Mouse (Mus musculus) stomach, postnatal 0 days (tissue): ENCODE data around the gene Clic1. TPM values are rescaled to one million over a fixed set of nuclear protein-coding genes. Genes with fewer than 3 reads are reported as not detected.

Experiments
- ATAC-seq: fragments of 200-750 bp; cut with Nextera tagmentation; 2 replicates; pipeline ENCODE4 v1.8.0; 2017; ENCODE audit not compliant: low FRiP score, low TSS enrichment
- DNase-seq: peaks from one replicate; pipeline ENCODE4 v3.0.0-alpha.2; 2016; ENCODE audit warnings: low spot score
- H3K27ac ChIP-seq: fragments of 300-500 bp; sonication (generic); replicated peaks from 2 replicates; pipeline ENCODE4 v1.5.1; 2014; ENCODE audit warnings: mild to moderate bottlenecking, control low read depth
- H3K27me3 ChIP-seq: fragments of 300-500 bp; sonication (generic); 2 replicates; pipeline ENCODE4 v1.6.1; 2014; ENCODE audit warnings: low read length; ENCODE audit not compliant: control insufficient read depth, insufficient read depth
- H3K36me3 ChIP-seq: fragments of 300-500 bp; sonication (generic); 2 replicates; pipeline ENCODE4 v1.6.1; 2014; ENCODE audit warnings: low read length, mixed read lengths; ENCODE audit not compliant: control insufficient read depth, insufficient read depth
- H3K4me1 ChIP-seq: fragments of 300-500 bp; sonication (generic); replicated peaks from 2 replicates; pipeline ENCODE4 v1.6.1; 2014; ENCODE audit warnings: antibody characterized with exemption; ENCODE audit not compliant: control insufficient read depth, insufficient read depth
- H3K4me2 ChIP-seq: fragments of 300-500 bp; sonication (generic); replicated peaks from 2 replicates; pipeline ENCODE4 v1.6.1; 2014; ENCODE audit warnings: low read depth, mild to moderate bottlenecking, control low read depth, moderate library complexity
- H3K4me3 ChIP-seq: fragments of 300-500 bp; sonication (generic); 2 replicates; pipeline ENCODE4 v1.5.1; 2014; ENCODE audit warnings: low read depth, low read length, control low read depth
- H3K9ac ChIP-seq: fragments of 300-500 bp; sonication (generic); 2 replicates; pipeline ENCODE4 v1.6.1; 2014; ENCODE audit warnings: mild to moderate bottlenecking, low read length, control low read depth, mixed read lengths
- H3K9me3 ChIP-seq: fragments of 300-500 bp; sonication (generic); 2 replicates; pipeline ENCODE4 v1.6.1; 2016; ENCODE audit warnings: low read length; ENCODE audit not compliant: control insufficient read depth
- CTCF ChIP-seq: IDR thresholded peaks from 2 replicates; pipeline ENCODE4 v1.5.1; 2016; ENCODE audit warnings: antibody characterized with exemption, low read depth, mild to moderate bottlenecking, moderate library complexity
- EP300 ChIP-seq: optimal IDR thresholded peaks from 2 replicates; pipeline ENCODE3; 2016; ENCODE audit warnings: antibody characterized with exemption
- WGBS: fragments of 180-500 bp; shearing (Covaris S2); extraction: QIAGEN DNeasy Blood & Tissue Kit; methylation state at CpG from one replicate; pipeline ENCODE4 v1.1.7; 2014; 5-methylcytosine and 5-hydroxymethylcytosine counted together
- polyA plus RNA-seq: library from polyadenylated mRNA; unstranded; fragments of >200 nt; fragmentation: Nextera tagmentation; extraction: Ambion mirVana; gene quantifications from 2 replicates; pipeline ENCODE4 v1.2.1, GENCODE M21; 2015

Gene Clic1
- polyA plus RNA-seq, 1 experiment from 2014 or later, result 344 TPM

- no peak for ATAC-seq
- H3K9me3 ChIP-seq, result no peaks in the 10 kb centered on the region
- 40% methylated on average over 2 of the region's 2 CpGs for WGBS
- peak overlapping the region; percentile 41 for H3K9ac ChIP-seq
- H3K4me1 ChIP-seq, result no peaks in the 10 kb centered on the region; the same call in 1 of the 2 replicates
- TF ChIP-seq CTCF (no peak), EP300 (no peak)
- H3K36me3 ChIP-seq, result no peaks in the 10 kb centered on the region
- H3K4me2 ChIP-seq, result peak overlapping the region; percentile 52
- H3K27ac ChIP-seq, result peak overlapping the region; percentile 84
- peak overlapping the region; percentile 22; the same call in 1 of the 2 replicates for H3K4me3 ChIP-seq
- H3K27me3 ChIP-seq, result no peaks in the 10 kb centered on the region
- no peak for DNase-seq
Observed at GRCm38 (mm10) chr17:35077285-35077684, 27.5 kb downstream of the Clic1 start.

GRCm38 (mm10) chr17:35077786-35078233, 28.0 kb downstream of the Clic1 start, which contains the start of gene Ly6g6d:
TSS of gene Ly6g6d (minus strand) at chr17:35078065.
- H3K4me2 ChIP-seq, result peak within 1 kb of the TSS; percentile 52
- H3K27ac ChIP-seq, result peak within 1 kb of the TSS; percentile 84
- peak; percentile 78 for DNase-seq
- no peaks in the 10 kb centered on the region for H3K9me3 ChIP-seq
- H3K27me3 ChIP-seq, result no peaks in the 10 kb centered on the region
- no peaks in the 10 kb centered on the region for H3K36me3 ChIP-seq
- H3K4me1 ChIP-seq, result no peaks in the 10 kb centered on the region; the same call in 1 of the 2 replicates
- WGBS, result 14% methylated on average over 14 of the region's 14 CpGs
- peak within 1 kb of the TSS; percentile 41 for H3K9ac ChIP-seq
- peak; percentile 75 for TF ChIP-seq CTCF
- TF ChIP-seq EP300, result no peak
- peak within 1 kb of the TSS; percentile 22 for H3K4me3 ChIP-seq
- peak; percentile 77 for ATAC-seq

GRCm38 (mm10) chr17:35079778-35080177, 30.0 kb downstream of the Clic1 start:
- Histone ChIP-seq H3K36me3 (no peaks in the 10 kb centered on the region), H3K4me2 (peak overlapping the region; percentile 11; the same call in 1 of the 2 replicates), H3K9ac (no peak overlapping the region), H3K9me3 (no peaks in the 10 kb centered on the region), H3K4me3 (no peak overlapping the region), H3K27ac (0 out of 2 replicates have a peak overlapping the region, but pooled peaks have one; percentile 8), H3K27me3 (no peaks in the 10 kb centered on the region), H3K4me1 (no peaks in the 10 kb centered on the region; the same call in 1 of the 2 replicates)
- peak; percentile 38 for ATAC-seq
- 39% methylated on average over 9 of the region's 9 CpGs for WGBS
- peak; percentile 63 for DNase-seq
- TF ChIP-seq CTCF (peak; percentile 41; the same call in 1 of the 2 replicates), EP300 (no peak)

GRCm38 (mm10) chr17:35080248-35080647, 30.5 kb downstream of the Clic1 start:
- Histone ChIP-seq H3K9ac (no peak overlapping the region), H3K4me3 (no peak overlapping the region), H3K36me3 (no peaks in the 10 kb centered on the region), H3K27me3 (no peaks in the 10 kb centered on the region), H3K4me1 (no peaks in the 10 kb centered on the region; the same call in 1 of the 2 replicates), H3K9me3 (no peaks in the 10 kb centered on the region), H3K4me2 (peak overlapping the region; percentile 11; the same call in 1 of the 2 replicates), H3K27ac (0 out of 2 replicates have a peak overlapping the region, but pooled peaks have one; percentile 8)
- ATAC-seq (no peak), DNase-seq (no peak)
- WGBS, result 46% methylated on average over 6 of the region's 6 CpGs
- no peak for TF ChIP-seq EP300
- no peak for TF ChIP-seq CTCF

- 85% methylated on average over 4 of the region's 4 CpGs for WGBS
- no peak overlapping the region for H3K27ac ChIP-seq
- no peaks in the 10 kb centered on the region for H3K36me3 ChIP-seq
- TF ChIP-seq CTCF (no peak), EP300 (no peak)
- no peaks in the 10 kb centered on the region for H3K9me3 ChIP-seq
- ATAC-seq, result no peak
- no peak overlapping the region for H3K4me3 ChIP-seq
- no peak for DNase-seq
- no peaks in the 10 kb centered on the region; the same call in 1 of the 2 replicates for H3K4me1 ChIP-seq
- no peak overlapping the region for H3K4me2 ChIP-seq
- H3K27me3 ChIP-seq, result no peaks in the 10 kb centered on the region
- no peak overlapping the region for H3K9ac ChIP-seq
Observed at GRCm38 (mm10) chr17:35080710-35081109, 30.9 kb downstream of the Clic1 start.

GRCm38 (mm10) chr17:35082841-35083576, 33.2 kb downstream of the Clic1 start:
- WGBS, result 87% methylated on average over 16 of the region's 16 CpGs
- no peaks in the 10 kb centered on the region for H3K36me3 ChIP-seq
- no peak overlapping the region for H3K9ac ChIP-seq
- no peaks in the 10 kb centered on the region for H3K27me3 ChIP-seq
- H3K4me3 ChIP-seq, result no peak overlapping the region
- ATAC-seq, result no peak
- H3K4me1 ChIP-seq, result no peaks in the 10 kb centered on the region; the same call in 1 of the 2 replicates
- TF ChIP-seq EP300 (no peak), CTCF (no peak)
- DNase-seq, result no peak
- H3K27ac ChIP-seq, result no peak overlapping the region
- no peak overlapping the region for H3K4me2 ChIP-seq
- no peaks in the 10 kb centered on the region for H3K9me3 ChIP-seq
